Mouse (Mus musculus) urinary bladder, postnatal 14 days (tissue): Measurements from ENCODE around the gene Cab39l.
A peak's percentile ranks its signal among the peaks of the same experiment; 100 is the strongest.
"Not testable (repeated sequence)": the region's sequence is repeated elsewhere in the genome, so short reads cannot be mapped to it uniquely, and the experiment has no call there.

ENCODE experiments used
- DNase-seq: peaks from one replicate; pipeline ENCODE4 v3.0.0; 2021; ENCODE audit warnings: low spot score

Gene Cab39l

GRCm38 (mm10) chr14:59576385-59576784 is 135.6 kb downstream of the Cab39l start:
- DNase-seq: no peak

- DNase-seq: peak; percentile 24
These were observed 149.8 kb downstream of the Cab39l start for GRCm38 (mm10) chr14:59590614-59591013.

- no peak for DNase-seq
These were observed 151.1 kb downstream of the Cab39l start for GRCm38 (mm10) chr14:59591901-59592300.

DNA sequence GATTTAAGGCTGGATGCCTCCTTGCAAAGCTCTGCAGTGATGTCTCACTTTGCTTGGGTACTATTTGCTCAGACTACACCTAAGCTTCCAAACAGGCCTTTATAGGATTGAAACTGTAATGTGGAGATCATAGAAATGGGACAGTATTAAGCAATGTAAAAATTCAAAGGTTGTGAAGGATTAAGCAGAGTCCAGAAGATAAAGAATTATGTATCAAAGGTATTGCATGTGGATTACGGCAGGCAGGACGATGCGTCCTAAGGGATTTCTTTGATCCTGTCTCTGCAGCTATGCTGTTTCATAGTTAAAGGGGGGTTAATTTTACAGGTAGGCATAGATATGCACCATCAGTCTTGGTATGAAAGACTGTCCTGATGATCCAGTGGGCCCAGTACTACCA is 151.8 kb downstream of the Cab39l start:
- no peak for DNase-seq

GRCm38 (mm10) chr14:59594988-59595387 is 154.2 kb downstream of the Cab39l start:
- no peak for DNase-seq

DNA sequence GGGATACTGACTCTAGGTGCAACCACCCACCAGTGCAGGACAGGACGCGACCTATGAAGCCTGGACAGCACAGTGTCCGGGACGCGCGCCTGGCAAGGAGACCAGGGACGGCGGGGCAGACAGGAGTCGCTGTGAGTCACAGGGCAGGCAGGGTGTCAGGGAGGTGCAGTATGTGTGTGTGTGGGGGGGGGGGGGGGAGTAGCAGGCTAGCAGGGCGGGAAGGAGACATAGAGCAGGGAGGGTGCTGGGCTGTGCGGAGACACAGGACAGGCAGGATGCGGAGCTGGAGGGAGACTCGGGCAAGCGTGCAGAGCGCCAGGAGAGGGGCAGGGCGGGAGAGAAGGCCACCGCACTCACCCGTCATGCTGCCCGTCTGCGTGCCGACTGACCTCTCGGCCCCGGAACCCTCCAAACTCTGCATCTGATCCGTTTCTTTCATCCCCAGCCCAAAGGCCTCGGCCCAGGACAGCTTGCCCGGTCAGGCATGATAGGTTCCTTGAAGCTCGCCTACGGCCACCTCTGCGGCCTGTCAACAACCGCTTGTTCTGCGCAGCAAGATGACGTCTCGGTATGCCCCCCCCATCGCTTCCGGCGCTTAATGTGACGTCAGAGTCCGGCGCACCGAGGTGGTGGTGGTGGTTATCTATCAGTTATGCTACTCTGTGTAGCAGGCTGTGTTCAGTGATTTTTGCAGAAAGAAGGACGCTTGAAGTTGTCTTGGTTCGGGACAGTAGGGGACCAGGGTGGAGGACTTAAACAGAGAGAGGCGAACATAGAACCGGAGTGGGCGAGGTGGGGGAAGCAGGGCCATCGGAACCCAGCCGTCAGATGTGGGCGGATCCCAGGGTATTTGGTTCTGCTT is 156.9 kb downstream of the Cab39l start, which contains the start of gene Cdadc1:
Gene Cdadc1, minus strand, starts transcription at position 562 of the 862 bp plus-strand sequence.
- peak; percentile 95 for DNase-seq

DNA sequence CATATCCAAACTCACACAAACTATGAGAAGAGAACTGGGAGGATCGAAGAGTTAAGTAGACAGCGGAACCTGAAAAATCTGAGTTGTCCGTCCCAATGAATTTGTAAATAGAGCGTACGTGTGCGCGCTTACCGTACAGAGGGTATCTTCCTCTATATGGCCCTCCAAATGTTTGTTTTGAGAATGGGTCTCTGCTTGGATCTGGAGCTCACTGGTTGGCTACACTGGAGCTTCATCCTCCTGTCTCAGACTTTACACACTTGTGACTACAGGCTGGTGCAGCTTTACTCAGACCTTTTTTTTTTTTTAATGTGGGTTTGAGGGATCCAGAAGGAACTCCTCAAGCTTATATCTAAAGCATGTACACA is 157.5 kb downstream of the Cab39l start:
- no peak for DNase-seq

DNA sequence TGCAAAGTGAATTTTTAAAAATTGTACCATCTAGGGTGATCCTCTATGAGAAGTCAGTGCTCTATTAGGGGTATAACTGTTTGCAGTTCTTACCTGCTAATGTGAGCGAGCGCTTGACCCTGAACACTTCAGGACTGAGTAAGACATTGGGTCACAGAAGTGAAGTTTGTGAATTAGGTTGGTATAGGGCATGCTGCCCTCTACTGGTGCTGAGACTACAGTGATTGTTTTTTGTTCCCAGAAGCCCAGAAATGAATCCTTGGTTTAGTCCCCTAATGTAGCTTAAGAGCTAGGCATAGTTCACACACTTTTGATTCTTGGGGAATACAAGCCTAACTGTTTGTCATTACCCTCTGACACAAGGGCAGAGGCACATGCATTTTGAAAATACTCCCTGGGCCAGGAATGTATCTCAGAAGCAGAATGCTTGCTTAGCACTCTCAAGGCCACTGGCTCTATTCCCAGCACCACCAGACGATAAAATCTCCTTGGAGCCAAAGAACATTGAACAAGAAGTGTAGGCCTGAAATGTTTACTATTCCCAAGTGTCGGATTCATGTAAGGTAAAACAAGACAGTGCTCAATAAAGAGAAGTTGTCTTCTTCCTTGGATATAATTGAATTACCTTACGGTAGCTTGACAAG is 163.4 kb downstream of the Cab39l start:
- peak; percentile 20 for DNase-seq

- peak; percentile 75 for DNase-seq
These were observed 165.0 kb downstream of the Cab39l start for GRCm38 (mm10) chr14:59605671-59606353.

DNA sequence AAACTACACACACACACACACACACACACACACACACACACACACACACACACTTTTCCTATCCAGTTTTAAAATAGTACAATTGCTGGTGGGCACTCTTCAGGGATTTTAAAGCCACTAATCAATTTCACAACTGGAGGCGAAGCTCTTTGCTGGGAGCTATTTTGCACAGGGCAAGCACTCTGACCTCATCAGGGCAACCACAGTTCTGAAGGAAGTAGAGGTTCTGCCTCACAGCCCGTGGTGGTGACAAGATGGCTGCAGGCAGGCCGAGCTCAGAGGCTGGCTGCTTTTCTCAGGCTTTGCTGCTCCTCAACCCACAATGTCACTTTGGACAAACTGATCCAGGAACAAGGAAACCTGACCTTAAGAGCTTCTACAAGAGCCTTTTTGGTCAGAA is 166.2 kb downstream of the Cab39l start:
- no peak for DNase-seq

DNA sequence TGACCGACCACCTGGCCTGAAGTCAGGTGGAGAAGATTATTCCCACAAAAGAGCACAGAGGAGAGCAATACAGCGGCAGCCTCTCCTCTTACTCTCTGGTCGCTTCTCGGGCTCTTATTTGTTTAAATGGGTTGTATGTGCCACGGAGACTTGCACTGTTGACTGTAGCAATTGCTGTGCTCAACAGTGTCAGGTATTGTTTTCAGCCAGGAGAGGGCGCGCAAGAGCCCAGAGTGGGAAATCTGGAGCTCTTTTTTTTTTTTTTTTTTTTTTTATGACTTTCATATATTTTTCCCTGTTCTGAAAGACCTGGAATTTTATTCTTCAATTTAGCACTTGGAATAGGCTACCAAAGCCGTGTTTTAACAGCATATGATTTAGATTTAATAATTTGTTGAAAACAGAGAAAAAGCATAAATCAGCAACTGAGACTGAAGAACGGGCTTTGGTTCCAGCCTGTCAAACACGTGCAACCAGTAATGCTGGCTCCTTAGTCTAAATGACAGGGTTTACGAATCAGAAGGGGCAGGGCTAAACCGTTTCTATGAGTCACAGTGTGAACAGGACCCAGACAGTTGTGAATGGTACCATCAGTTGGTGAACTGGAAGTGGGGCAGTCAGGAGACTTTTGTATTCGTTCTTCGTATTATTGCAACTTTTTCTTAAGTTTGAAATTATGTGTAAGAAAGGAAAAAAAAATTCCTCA is 172.3 kb downstream of the Cab39l start:
- peak; percentile 82 for DNase-seq

GRCm38 (mm10) chr14:59614149-59614548 is 173.4 kb downstream of the Cab39l start:
- DNase-seq: not testable (repeated sequence)

DNA sequence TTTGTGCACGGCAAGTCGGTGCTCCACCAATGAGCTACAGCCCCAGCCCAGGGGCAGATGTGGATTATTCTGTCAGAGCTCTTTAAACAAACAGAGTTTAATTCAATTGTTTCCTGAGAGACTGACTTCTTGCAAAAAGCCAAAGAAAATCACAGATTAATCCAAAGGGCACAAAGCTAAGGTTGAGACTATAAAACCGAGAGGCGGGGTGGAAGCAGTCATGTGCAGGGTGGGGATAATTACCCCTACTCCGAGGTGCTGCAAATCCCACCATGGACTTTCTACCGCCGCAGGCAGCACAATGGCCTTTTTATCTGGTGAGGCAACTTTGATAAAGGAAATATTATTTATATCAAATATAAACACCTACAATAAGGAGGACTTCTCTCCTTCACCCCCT is 176.0 kb downstream of the Cab39l start:
- no peak for DNase-seq

- DNase-seq: no peak
These were observed 183.6 kb downstream of the Cab39l start for GRCm38 (mm10) chr14:59624326-59624885.

DNA sequence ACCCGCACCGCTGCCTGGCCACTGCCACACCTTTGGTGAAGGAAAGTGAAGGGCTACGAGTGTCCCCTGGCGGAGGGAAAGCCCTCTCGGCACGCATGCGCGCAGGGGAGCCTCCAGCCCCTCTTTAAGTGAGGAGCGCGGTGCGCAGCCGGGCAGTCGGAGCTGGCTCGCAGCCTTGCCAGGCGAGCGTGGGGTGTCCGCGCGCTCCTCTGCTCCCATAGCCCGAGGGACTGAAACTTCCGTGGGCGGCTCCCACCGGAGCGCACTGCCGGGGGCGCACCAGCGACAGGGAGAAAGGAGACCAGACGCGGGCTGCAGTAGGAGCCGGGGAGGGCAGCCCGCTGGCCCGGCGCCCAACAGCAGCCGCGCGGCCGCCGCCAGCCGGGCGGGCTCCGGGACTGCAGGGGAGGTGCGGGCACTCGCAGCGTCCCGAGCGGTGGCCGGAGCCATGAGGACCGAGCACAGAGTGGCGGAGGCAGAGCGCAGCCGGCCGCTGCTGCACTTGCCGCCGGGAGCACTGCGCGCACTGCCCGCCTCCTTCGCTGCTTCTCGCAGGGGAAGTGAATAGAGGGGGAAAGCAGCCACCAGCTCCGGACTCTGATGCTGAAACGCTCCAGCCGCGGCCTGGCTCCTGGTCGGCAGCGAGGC is 184.5 kb downstream of the Cab39l start, which contains the start of gene Shisa2:
Gene Shisa2, plus strand, starts transcription at position 151 of the 648 bp plus-strand sequence.
- peak; percentile 77 for DNase-seq

- peak; percentile 22 for DNase-seq
These were observed 185.1 kb downstream of the Cab39l start for GRCm38 (mm10) chr14:59625806-59626364.

- DNase-seq: no peak
These were observed 185.9 kb downstream of the Cab39l start for GRCm38 (mm10) chr14:59626711-59627110.

GRCm38 (mm10) chr14:59627142-59627680 is 186.4 kb downstream of the Cab39l start:
- DNase-seq: no peak

DNA sequence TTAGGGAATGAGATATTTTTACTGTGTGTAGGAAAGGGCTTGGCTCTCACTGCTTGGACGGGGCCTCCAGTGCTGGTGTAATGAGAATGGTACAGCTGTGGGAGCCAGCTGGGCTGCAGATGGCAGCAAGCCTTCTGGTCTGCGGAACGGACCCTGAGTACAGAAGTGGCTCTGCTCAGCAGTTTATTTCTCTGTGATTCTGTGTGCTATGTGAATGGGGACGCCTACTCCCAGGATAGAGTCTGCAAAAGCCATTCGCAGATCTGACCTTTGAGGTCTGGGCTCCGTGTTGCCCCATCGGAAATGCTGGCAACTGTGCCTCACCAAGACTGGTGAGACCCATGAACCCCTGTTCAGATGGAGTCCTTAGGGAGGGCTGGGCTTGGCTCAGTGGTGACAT is 187.1 kb downstream of the Cab39l start:
- no peak for DNase-seq

DNA sequence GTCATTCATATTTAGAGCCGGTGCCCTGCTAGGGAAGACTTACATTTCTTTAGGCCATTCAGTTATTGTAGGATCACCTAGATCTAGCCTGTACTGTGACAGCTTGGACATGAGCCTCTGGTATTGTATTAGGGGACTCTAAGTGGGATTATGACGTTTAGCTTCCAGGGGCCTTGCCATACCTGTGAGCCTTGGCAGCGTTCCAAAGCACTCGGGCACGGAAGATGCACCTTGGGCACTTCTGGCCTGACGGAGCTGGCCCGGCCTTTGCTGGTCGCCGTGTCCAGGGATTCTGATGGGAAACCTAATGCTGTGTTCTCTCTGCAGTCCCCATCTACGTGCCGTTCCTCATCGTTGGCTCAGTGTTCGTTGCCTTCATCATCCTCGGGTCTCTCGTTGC is 188.5 kb downstream of the Cab39l start:
- DNase-seq: no peak

GRCm38 (mm10) chr14:59630096-59630495 is 189.3 kb downstream of the Cab39l start:
- no peak for DNase-seq
